Mouse (Mus musculus) CD8-positive naive resting alpha-beta T cell, adult 2 months (primary cell): ENCODE results near the gene H2-DMb1.

ENCODE experiments used
- DNase-seq, 2 experiments: peaks; one replicate each; pipeline ENCODE4 v3.0.0; 2022; ENCODE audit warnings: low read depth in 2 of 2, low spot score in 2 of 2

Gene H2-DMb1

GRCm38 (mm10) chr17:34188986-34189385 is 36.1 kb downstream of the H2-DMb1 start:
- DNase-seq: no peak

GRCm38 (mm10) chr17:34192852-34193251 is 40.0 kb downstream of the H2-DMb1 start:
- no peak for DNase-seq

DNA sequence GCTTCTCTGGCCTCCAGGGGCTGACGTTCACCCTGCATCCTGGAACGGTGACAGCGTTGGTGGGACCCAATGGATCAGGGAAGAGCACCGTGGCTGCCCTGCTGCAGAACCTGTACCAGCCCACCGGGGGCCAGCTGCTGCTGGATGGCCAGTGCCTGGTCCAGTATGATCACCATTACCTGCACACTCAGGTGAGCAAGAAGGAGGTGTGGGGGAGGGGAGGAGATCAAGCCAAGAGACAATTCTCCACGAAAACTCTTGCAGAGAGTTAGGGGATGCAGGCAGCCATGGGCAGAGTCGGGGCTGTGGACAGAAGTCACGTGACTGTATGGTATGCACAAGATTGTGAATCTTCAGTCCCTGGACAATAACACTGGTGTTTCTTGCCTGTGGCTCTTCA is 40.6 kb downstream of the H2-DMb1 start:
- DNase-seq: no peak

DNA sequence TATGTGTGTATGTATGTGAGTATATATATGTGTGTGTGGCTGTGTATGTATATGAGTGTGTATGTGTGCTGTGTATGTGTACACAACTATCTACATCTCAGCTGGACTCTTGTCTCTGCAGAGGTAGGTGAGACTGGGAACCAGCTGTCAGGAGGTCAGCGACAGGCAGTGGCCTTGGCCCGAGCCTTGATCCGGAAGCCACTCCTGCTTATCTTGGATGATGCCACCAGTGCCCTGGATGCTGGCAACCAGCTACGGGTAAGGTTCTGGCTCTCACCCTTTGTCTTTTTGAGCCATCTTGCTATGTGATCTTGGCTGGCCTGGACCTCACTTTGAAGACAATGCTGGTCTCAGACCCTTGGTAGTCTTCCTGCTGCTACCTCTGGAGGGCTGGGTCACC is 41.9 kb downstream of the H2-DMb1 start:
- no peak for DNase-seq

DNA sequence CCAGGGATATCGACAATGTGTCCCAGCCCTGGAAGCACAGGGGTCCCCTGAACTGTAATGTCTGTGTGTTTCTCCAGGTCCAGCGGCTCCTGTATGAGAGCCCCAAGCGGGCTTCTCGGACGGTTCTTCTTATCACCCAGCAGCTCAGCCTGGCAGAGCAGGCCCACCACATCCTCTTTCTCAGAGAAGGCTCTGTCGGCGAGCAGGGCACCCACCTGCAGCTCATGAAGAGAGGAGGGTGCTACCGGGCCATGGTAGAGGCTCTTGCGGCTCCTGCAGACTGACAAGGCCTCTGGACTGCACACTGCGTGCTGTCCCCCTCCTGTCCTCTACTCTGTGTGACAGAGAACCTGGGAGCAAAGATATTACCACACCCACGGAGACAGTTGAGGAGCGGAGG is 43.6 kb downstream of the H2-DMb1 start:
- DNase-seq: peak; percentile 70 to 73

DNA sequence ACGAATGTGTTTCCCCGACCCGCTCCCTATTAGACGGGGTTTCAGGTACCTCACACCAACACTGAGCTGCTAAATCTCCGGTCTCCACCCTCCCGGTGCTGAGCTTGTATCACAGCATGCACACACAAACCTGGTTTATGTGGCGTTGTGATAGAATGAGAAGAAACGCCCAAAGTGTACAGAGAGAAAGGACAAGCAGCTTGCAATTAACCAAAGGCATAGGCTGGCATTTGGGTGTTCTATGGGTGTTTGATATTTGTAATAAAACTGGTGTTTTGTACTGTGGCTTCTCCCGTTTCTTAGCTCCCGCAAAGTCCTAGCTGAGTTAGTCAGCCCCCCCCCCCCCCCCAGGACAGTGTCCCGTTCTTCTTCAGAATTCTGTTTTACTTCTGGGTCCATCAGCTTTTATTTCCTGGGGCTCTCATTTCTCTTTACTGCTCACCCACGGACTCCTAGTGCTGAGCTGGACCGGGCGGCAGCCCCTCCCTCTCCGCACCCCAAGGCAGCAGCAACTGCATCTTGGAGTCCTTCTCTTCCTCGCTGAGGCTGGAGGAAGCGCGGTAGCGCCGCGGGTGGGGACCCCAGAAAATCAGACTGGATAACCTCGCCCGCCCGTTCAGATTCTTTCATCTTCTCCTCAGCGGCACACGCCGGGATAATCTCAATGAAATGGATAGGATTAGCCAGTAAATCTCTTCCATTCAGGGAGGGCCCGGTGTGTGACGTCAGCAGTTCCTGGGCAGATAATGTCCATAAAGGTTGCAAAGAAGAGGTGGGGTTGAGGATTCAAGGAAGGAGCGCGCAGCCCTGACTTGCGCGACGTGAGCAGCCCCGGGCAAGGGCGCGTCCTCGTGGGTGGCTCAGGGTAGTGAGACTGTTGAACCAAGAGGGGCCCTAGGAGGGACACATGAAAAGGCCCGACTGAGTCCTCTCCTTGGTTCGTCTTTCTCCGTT is 44.3 kb downstream of the H2-DMb1 start, which contains the start of gene Psmb8:
Psmb8 (plus strand) TSS at position 781 of the 954 bp plus-strand sequence.
- peak; percentile 74 to 85 for DNase-seq

- DNase-seq: peak in 1 of 2 experiments; percentile 72
These were observed 45.1 kb downstream of the H2-DMb1 start for GRCm38 (mm10) chr17:34197904-34198520.

DNA sequence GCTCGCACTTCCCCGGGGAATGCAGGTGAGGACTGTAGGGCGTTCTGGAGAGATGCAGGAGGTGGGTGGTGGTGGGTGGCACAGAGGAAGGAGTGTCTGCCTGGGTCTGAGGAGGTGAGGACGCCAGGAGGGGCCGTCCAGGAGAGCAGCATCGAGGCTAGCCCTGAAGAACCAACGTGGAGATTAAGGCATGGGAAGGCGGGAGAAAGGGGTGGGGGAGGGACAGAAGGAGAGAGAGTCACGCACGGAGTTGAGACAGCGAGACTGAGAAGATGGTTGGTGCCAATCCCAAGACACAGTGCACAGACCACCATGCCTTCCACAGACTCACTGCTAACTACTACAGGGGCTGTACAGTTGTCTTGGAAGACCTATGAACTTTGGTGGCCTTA is 45.6 kb downstream of the H2-DMb1 start:
- no peak for DNase-seq

- DNase-seq: no peak
These were observed 46.3 kb downstream of the H2-DMb1 start for GRCm38 (mm10) chr17:34199050-34199619.

- DNase-seq: no peak
These were observed 47.2 kb downstream of the H2-DMb1 start for GRCm38 (mm10) chr17:34200047-34200446.

DNA sequence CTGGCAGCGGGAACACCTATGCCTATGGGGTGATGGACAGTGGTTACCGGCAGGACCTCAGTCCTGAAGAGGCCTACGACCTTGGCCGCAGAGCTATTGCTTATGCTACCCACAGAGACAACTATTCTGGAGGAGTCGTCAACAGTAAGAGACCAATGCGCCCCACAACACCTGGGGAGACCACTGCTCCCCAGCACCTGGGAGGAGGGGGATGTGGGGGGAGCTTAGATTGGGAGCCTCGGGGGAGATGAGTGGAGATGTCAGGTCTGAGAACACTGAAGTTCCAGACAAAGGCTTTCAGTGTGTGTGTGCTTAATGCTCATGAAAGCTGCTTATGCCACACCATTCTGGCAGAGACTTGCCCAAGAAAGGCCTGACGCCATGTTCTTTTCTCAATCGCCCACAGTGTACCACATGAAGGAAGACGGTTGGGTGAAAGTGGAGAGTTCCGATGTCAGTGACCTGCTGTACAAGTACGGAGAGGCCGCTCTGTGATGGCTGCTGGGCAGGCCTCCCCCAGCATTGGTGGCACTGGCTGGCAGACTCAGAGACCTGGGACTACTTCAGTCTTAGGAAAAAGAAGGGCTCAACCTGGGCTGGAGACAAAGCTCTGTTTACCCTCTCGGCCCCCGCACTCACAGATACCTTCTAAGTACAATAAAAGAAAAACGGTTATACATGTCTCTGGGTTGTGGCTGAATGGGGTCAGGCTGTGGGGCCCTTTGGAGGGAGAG is 48.1 kb downstream of the H2-DMb1 start:
- no peak for DNase-seq

GRCm38 (mm10) chr17:34201506-34202055 is 48.7 kb downstream of the H2-DMb1 start:
- no peak for DNase-seq

DNA sequence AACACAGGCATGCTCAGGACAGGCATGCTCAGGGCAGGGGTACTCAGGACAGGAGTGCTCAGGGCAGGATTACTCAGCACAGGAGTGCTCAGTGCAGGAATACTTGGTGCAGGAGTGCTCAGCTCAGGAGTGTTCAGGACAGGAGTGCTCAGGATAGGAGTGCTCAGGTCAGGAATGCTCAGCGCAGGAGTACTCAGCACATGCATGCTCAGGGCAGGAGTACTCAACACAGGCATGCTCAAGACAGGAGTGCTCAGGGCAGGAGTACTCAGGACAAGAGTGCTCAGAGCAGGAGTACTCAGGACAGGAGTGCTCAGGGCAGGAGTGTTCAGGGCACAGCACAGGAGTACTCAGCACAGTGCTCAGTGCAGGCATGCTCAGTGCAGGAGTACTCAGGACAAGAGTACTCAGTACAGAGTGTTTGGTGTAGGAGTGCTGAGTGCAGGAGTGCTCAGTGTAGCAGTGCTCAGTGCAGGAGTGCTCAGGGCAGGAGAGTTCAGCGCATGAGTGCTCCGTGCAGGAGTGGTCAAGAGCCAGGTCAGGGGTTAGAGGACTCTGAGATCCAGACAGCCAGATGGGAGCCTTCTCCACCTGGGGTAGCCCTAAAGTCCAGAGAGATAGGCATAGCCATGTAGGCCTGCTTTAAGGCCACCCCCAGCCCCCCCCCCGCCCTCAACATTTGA is 50.0 kb downstream of the H2-DMb1 start:
- DNase-seq: no peak

GRCm38 (mm10) chr17:34203444-34203843 is 50.6 kb downstream of the H2-DMb1 start, which contains the start of gene Tap2:
Tap2 (plus strand) TSS chr17:34203527.
- no peak for DNase-seq

DNA sequence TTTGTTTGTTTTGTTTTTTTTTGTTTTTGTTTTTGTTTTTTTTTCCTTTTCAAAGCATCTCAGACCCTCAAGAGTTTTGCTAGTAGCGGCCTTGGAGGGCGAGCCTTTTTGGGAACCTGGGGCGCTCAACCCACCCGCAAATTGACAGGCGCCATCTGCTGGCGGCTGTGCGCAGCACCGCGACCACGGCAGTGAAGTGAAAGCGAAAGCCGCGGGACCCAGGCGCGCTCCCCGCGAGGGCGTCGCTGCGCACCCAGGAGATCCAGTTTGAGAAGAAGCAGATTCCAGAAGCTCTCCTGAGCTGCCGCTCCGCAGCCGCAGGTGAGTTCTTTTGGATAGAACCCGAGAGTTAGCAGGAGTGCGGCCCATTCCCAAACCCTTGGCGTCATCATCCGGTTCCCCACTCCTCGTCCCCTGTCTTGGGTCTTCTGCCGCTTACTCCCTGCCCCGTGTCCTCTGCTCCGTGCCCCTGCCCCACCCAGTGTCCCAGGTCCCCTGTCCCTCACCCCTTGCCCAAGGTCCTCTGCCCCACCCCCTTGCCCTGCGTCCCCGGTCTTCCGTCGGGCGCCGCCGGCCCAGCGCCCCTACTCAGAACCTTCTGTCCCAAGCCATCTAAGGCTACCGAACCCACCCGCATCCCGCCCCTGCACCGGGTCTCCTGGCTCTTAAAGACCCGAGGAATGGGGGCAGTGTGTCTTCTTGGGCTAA is 51.6 kb downstream of the H2-DMb1 start:
- peak; percentile 91 to 93 for DNase-seq

GRCm38 (mm10) chr17:34205021-34205745 is 52.3 kb downstream of the H2-DMb1 start:
- peak in 1 of 2 experiments; percentile 16 for DNase-seq

DNA sequence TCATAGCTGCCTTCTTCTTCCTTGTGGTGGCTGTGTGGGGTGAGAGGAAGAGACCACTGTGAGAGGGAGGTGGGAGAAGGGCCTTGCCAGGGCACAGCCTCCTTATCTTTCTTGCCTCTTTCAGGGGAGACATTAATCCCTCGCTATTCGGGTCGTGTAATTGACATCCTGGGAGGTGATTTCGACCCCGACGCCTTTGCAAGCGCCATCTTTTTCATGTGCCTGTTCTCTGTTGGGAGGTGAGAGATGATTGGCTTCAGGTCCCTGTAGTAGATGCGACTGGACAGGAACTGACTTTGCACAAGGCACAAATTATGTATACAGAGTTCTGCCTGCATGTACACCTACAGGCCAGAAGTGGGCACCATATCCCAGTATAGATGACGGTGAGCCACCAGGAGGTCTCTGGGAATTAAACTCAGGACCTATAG is 52.9 kb downstream of the H2-DMb1 start:
- DNase-seq: peak in 1 of 2 experiments; percentile 42

- DNase-seq: no peak
These were observed 53.9 kb downstream of the H2-DMb1 start for GRCm38 (mm10) chr17:34206731-34207130.

DNA sequence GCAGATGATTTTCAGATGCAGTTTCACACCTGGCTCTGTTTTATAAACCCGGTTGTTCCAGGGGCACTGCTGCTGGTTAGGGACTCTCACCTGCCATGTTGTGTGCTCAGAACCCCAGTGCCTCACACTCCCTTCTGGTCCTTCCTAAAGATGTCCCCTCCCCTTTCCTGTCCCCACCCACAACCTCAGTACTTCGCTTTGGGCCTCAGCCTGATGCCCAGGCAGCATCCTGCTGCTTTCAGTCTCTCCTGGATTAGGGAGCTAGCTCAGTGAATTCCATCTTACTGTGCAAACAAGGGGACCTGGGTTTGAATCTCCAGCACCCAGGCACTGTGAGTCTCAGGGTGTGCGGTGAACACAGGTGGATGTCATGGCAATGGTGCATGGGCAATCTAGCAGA is 54.6 kb downstream of the H2-DMb1 start:
- no peak for DNase-seq
